Mouse (Mus musculus) heart, embryonic 14.5 days (tissue): ENCODE data around the gene Wnt9b. TPM values are rescaled to one million over a fixed set of nuclear protein-coding genes. Genes with fewer than 3 reads are reported as not detected.

Source experiments
- ATAC-seq: fragments of 200-750 bp; cut with Nextera tagmentation; 2 replicates; pipeline ENCODE4 v1.8.0; 2017; ENCODE audit warnings: low read depth, moderate TSS enrichment; ENCODE audit not compliant: insufficient number of reproducible peaks, insufficient read depth, low FRiP score
- H3K27ac ChIP-seq, 2 experiments: fragments of 200-500 bp in 1 of 2; fragments of 300-500 bp in 1 of 2; sonication (generic) in 1 of 2; replicated peaks in 1 of 2; 2 replicates each; pipeline ENCODE4 v1.5.1; 2012 to 2014; ENCODE audit warnings: low read depth in 2 of 2, low read length in 2 of 2, control low read depth in 1 of 2, mild to moderate bottlenecking in 1 of 2, mixed read lengths in 1 of 2; ENCODE audit not compliant: control insufficient read depth in 1 of 2, insufficient read depth in 1 of 2
- H3K27me3 ChIP-seq: fragments of 300-500 bp; sonication (generic); 2 replicates; pipeline ENCODE4 v1.6.1; 2014; ENCODE audit warnings: mild to moderate bottlenecking, low read length, control low read depth; ENCODE audit not compliant: control insufficient read depth, insufficient read depth
- H3K36me3 ChIP-seq: fragments of 300-500 bp; sonication (generic); 2 replicates; pipeline ENCODE4 v1.6.1; 2014; ENCODE audit warnings: mild to moderate bottlenecking, control low read depth, low read length, mixed read lengths; ENCODE audit not compliant: control insufficient read depth, insufficient read depth
- H3K4me1 ChIP-seq, 2 experiments: fragments of 200-500 bp in 1 of 2; fragments of 300-500 bp in 1 of 2; sonication (generic) in 1 of 2; 2 replicates each; pipeline ENCODE4 v1.6.1; 2012 to 2014; ENCODE audit warnings: low read length in 2 of 2, control low read depth in 1 of 2, mixed read lengths in 1 of 2; ENCODE audit not compliant: control insufficient read depth in 2 of 2, insufficient read depth in 2 of 2
- H3K4me2 ChIP-seq: fragments of 300-500 bp; sonication (generic); 2 replicates; pipeline ENCODE4 v1.6.1; 2014; ENCODE audit warnings: mild to moderate bottlenecking, low read length
- H3K4me3 ChIP-seq, 2 experiments: fragments of 200-500 bp in 1 of 2; fragments of 300-500 bp in 1 of 2; sonication (generic) in 1 of 2; 2 replicates each; pipeline ENCODE4 v1.5.1; 2012 to 2014; ENCODE audit warnings: low read length in 2 of 2, mild to moderate bottlenecking in 2 of 2, control low read depth in 1 of 2, low read depth in 1 of 2, moderate library complexity in 1 of 2; ENCODE audit not compliant: control insufficient read depth in 1 of 2, insufficient read depth in 1 of 2
- H3K9ac ChIP-seq: fragments of 300-500 bp; sonication (generic); 2 replicates; pipeline ENCODE4 v1.6.1; 2014; ENCODE audit warnings: mild to moderate bottlenecking, low read length
- H3K9me3 ChIP-seq: fragments of 300-500 bp; sonication (generic); 2 replicates; pipeline ENCODE4 v1.6.1; 2016; ENCODE audit warnings: low read length, control low read depth; ENCODE audit not compliant: control insufficient read depth
- WGBS: fragments of 180-500 bp; shearing (Covaris S2); extraction: QIAGEN DNeasy Blood & Tissue Kit; methylation state at CpG from one replicate; pipeline ENCODE4 v1.1.7; 2014; 5-methylcytosine and 5-hydroxymethylcytosine counted together
- polyA plus RNA-seq: library from polyadenylated mRNA; unstranded; fragments of >200 nt; fragmentation: Nextera tagmentation; extraction: Ambion mirVana; gene quantifications from 2 replicates; pipeline ENCODE4 v1.2.1, GENCODE M21; 2014

Gene Wnt9b
- polyA plus RNA-seq, 1 experiment from 2014 or later = 0.45 TPM

DNA sequence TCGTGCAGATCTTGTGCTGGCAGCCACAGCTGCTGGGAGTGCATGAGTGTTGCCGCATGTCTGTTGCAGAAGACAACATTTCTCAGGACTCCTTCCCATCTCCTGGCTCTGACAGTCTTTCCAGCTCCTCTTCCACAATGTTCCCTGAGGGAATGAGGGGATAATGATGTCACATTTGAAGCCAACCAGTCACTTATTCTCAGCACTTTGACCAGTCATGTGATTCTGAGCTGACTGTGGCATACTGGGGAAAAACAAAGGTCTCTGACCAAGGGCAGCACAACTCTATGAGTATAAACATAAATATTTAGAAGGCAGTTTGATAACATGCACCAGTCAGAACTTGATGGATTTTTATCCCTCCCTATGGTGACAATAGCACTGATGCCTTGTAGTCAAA is 35.5 kb downstream of the Wnt9b start:
- no peak overlapping the region for H3K4me2 ChIP-seq
- H3K9ac ChIP-seq = no peak overlapping the region
- no peaks in the 10 kb centered on the region for H3K9me3 ChIP-seq
- H3K36me3 ChIP-seq = no peaks in the 10 kb centered on the region
- no peaks in the 10 kb centered on the region for H3K27me3 ChIP-seq
- no peak overlapping the region for H3K4me3 ChIP-seq
- no peak for ATAC-seq
- no peaks in the 10 kb centered on the region for H3K4me1 ChIP-seq
- H3K27ac ChIP-seq = no peak overlapping the region
- 82% methylated on average over 2 of the region's 2 CpGs for WGBS

DNA sequence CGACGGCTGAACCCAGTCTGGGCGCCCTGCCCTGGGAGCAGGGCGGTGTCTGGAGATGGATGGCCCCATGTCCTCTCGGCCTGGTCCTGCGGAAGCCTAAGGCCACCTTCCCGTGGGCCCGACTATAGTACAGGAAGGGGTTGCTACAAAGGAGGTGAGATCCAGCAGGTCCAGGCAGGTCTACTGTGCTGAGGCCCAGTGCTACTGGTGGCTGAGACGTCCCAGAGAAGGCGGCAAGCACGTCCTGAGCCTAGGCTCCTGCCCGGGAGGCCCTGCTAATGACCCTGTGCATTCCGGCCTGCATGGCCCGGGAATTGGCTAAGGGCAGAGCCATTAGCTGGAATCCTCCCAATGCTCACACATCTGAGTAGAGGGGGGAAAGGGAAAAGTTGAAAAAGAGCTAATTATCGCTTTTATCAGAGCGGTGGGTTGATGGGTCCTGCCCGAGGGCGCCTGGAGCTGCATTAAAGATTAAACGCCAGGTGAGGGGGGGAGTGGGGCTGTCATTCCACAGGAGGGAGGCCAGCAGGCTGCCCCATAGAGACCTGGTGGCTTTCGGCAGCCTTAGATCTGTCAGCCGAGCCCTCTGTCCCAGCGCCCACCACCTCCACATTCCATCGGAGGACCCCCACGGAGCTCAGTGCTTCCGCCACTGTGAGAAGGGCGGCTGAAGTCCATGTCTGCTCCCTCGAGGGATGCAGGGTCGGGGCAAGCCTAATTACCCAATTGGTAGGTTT is 37.6 kb downstream of the Wnt9b start:
- H3K36me3 ChIP-seq = no peaks in the 10 kb centered on the region
- H3K4me2 ChIP-seq = no peak overlapping the region
- ATAC-seq = no peak
- WGBS = 49% methylated on average over 28 of the region's 28 CpGs
- no peaks in the 10 kb centered on the region for H3K4me1 ChIP-seq
- H3K27me3 ChIP-seq = no peaks in the 10 kb centered on the region
- H3K4me3 ChIP-seq = no peak overlapping the region
- H3K9ac ChIP-seq = no peak overlapping the region
- no peaks in the 10 kb centered on the region for H3K9me3 ChIP-seq
- H3K27ac ChIP-seq = no peak overlapping the region

DNA sequence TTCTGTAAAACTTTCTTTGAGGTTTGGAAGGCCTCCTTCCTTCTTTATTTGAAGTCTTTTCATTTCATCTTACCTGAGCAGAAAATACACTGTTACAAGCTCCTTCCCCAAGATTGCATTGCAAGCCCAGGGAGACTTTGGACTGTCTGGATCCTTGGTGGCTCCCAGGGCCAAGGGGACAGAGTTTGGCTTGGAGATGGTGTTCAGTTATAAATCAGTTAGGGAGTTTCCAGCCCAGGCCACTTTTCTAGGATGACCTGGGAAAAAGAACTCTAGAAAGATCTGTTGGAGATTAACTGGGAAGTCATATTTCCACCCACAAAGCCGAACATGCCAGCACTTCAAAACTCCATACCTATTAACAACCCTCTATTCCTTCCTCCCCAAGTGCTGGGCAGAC is 39.6 kb downstream of the Wnt9b start:
- Histone ChIP-seq H3K27me3 (no peaks in the 10 kb centered on the region), H3K27ac (no peak overlapping the region), H3K9ac (no peak overlapping the region), H3K4me1 (no peaks in the 10 kb centered on the region), H3K4me3 (no peak overlapping the region), H3K4me2 (no peak overlapping the region), H3K36me3 (no peaks in the 10 kb centered on the region), H3K9me3 (no peaks in the 10 kb centered on the region)
- no peak for ATAC-seq
- WGBS = 71% methylated on average over 1 of the region's 1 CpGs

DNA sequence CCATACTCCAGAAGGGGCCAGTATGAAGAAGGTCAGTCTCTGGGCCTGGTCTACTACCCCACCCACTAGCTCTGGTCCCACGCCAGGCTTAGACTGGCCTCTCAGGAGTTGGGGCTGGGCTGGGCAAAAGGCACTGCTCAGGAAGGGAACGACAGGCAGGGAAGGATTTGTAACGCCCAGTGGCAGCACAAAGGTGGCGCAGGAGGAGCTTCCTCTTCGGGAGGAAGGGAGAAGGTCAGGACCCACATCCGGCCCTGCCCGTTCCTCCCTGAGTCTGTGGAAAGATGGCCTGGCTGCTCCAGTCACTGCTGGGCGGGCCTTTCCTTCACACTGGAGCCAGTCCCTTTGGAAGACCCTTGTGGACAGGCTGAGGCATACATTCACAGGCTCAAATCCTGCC is 42.6 kb downstream of the Wnt9b start:
- H3K27me3 ChIP-seq = no peaks in the 10 kb centered on the region
- no peak overlapping the region for H3K4me3 ChIP-seq
- peak; percentile 79 for ATAC-seq
- H3K27ac ChIP-seq = peak overlapping the region; percentile 33 to 53; a peak in 3 of 4 replicates
- WGBS = 40% methylated on average over 8 of the region's 8 CpGs
- no peaks in the 10 kb centered on the region for H3K4me1 ChIP-seq
- H3K4me2 ChIP-seq = no peak overlapping the region
- no peaks in the 10 kb centered on the region for H3K9me3 ChIP-seq
- H3K36me3 ChIP-seq = no peaks in the 10 kb centered on the region
- H3K9ac ChIP-seq = no peak overlapping the region

DNA sequence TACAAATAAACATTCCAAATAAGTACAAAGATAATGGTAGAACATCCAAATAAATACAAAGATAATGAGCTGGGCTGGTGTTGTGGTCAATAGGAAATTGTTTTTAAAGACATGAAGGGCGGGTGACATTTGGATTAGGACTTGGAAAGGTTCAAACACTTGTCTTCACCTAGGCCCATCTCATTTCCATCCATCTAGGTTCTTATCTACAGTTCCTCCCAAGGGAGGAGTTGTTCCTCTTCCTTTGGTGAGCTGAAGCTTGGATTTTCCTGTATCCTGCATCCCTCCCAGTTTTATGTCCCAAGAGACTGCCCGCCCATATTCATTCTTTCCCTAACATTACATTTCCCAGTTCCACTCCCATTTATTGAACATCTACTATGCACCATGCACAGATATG is 51.4 kb downstream of the Wnt9b start:
- no peak for ATAC-seq
- H3K27ac ChIP-seq = peak overlapping the region; percentile 99 to 100
- H3K4me2 ChIP-seq = peak overlapping the region; percentile 80
- peaks cover 7% of the 10 kb centered on the region for H3K36me3 ChIP-seq
- peaks cover 0 to 7% of the 10 kb centered on the region in 2 experiments; a peak in 1 of 4 replicates for H3K4me1 ChIP-seq
- peak overlapping the region; percentile 92 for H3K9ac ChIP-seq
- WGBS = 61% methylated on average over 2 of the region's 2 CpGs
- peak overlapping the region; percentile 84 to 95; a peak in 3 of 4 replicates for H3K4me3 ChIP-seq
- no peaks in the 10 kb centered on the region for H3K9me3 ChIP-seq
- H3K27me3 ChIP-seq = no peaks in the 10 kb centered on the region

DNA sequence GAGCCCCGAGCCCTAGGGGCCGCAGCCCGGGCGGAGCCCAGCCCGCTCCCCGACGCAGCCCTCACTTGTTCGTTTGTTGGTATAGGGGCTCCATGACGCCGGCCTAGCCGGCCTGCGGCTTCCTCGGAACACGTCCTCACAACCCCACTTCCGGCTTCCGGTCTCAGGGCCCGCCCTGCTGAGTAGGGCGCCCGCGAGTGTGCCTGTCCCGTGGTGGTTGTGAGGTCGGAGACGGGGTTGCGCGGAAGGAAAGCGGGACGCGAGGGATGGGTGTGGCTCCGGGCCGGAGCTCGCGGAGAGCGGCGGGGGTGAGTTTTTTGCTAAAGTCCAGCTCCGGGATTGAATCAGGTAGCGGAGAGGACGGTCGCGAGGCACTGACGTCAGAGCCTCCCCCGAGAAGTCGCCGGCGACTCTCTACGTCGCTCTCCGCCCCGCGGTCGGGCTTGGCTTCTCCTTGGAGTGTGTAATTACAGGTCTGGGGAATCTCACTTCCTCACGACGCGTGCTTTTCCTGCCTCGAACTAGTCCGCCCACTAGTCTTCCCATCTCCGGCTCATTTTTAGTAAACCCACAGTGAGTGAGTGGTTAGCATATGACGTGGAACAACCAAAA is 52.0 kb downstream of the Wnt9b start, which contains the start of gene Gosr2:
Gene Gosr2 (minus strand): TSS at position 334 of the 612 bp plus-strand sequence.
- peak; percentile 94 for ATAC-seq
- under 1% methylated on average over 57 of the region's 57 CpGs for WGBS

DNA sequence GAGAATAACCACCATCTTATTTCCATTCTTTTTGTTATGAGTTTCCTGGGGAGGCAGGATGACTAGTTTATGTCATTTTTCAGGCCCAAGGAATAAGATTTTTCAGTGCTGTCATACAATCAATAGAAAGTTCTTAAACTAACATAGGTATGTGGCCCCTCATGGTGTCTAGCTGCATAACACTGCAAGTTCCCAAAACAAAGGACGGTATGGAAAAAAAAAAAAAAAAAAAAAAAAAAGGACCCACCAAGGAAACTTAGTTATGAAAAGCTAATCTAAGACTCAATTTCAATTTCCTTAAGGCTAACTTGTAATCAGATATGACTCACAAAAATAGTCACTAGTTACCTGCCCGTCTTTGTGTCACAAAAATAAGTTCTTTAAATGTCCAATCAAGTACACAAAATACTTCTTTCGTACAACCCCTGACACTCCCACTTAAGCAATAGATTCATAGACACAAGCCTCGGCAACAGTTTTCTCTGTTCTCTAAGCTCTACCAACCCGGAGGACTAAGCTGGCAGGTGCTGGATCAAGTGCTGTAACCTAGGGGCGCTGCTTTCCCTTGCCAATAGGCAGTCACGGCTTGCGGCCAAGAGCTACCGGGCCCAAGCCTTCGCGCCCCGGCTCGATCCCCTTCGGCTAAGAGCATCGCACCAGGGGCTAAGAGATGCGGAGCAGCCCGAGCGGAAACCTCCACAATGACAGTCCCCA is 52.6 kb downstream of the Wnt9b start:
- peak; percentile 38; the same call in 1 of the 2 replicates for ATAC-seq
- Histone ChIP-seq H3K27ac (peak overlapping the region; percentile 99 to 100), H3K36me3 (peaks cover 7% of the 10 kb centered on the region), H3K4me1 (peaks cover 0 to 8% of the 10 kb centered on the region in 2 experiments; a peak in 1 of 4 replicates), H3K4me2 (peak overlapping the region; percentile 80), H3K27me3 (no peaks in the 10 kb centered on the region), H3K9me3 (no peaks in the 10 kb centered on the region), H3K4me3 (peak overlapping the region; percentile 84 to 95), H3K9ac (peak overlapping the region; percentile 92)
- WGBS = 2% methylated on average over 18 of the region's 18 CpGs

More for the DNA sequence above, 52.0 kb downstream of the Wnt9b start, which contains the start of gene Gosr2:
- Histone ChIP-seq H3K27me3 (no peaks in the 10 kb centered on the region), H3K9me3 (no peaks in the 10 kb centered on the region), H3K36me3 (peaks cover 7% of the 10 kb centered on the region), H3K4me2 (peak within 1 kb of the TSS; percentile 80), H3K4me3 (peak within 1 kb of the TSS; percentile 84 to 95), H3K27ac (peak within 1 kb of the TSS; percentile 99 to 100), H3K9ac (peak within 1 kb of the TSS; percentile 92), H3K4me1 (peaks cover 0 to 7% of the 10 kb centered on the region in 2 experiments; a peak in 1 of 4 replicates)
